Mouse (Mus musculus) midbrain, embryonic 14.5 days (tissue): ENCODE measurements at regions not wholly inside any gene's neighbourhood (a gene's known extent, or its start where the extent isn't known, plus 50 kb on each side); places are given as distances from the start of the nearest gene placed in this dataset.

ENCODE experiments used
- ATAC-seq: fragments of 200-750 bp; cut with Nextera tagmentation; 2 replicates; pipeline ENCODE4 v1.8.0; 2017; ENCODE audit warnings: moderate number of reproducible peaks, moderate library complexity; ENCODE audit not compliant: low FRiP score, low TSS enrichment
- DNase-seq: peaks from one replicate; pipeline ENCODE4 v3.0.0-alpha.2; 2015
- H3K27ac ChIP-seq: fragments of 300-500 bp; sonication (generic); replicated peaks from 2 replicates; pipeline ENCODE4 v1.5.1; 2014; ENCODE audit warnings: mild to moderate bottlenecking, low read depth, low read length, moderate library complexity
- H3K27me3 ChIP-seq: fragments of 300-500 bp; sonication (generic); 2 replicates; pipeline ENCODE4 v1.6.1; 2014; ENCODE audit warnings: low read length, control low read depth, mixed read lengths; ENCODE audit not compliant: control insufficient read depth, insufficient read depth
- H3K36me3 ChIP-seq: fragments of 300-500 bp; sonication (generic); 2 replicates; pipeline ENCODE4 v1.6.1; 2014; ENCODE audit warnings: low read length, control low read depth; ENCODE audit not compliant: control insufficient read depth, insufficient read depth
- H3K4me1 ChIP-seq: fragments of 300-500 bp; sonication (generic); 2 replicates; pipeline ENCODE4 v1.6.1; 2014; ENCODE audit warnings: mild to moderate bottlenecking, antibody characterized with exemption, low read length, control low read depth; ENCODE audit not compliant: control insufficient read depth, insufficient read depth
- H3K4me2 ChIP-seq: fragments of 300-500 bp; sonication (generic); 2 replicates; pipeline ENCODE4 v1.6.1; 2014; ENCODE audit warnings: mild to moderate bottlenecking, low read length, moderate library complexity
- H3K4me3 ChIP-seq: fragments of 300-500 bp; sonication (generic); replicated peaks from 2 replicates; pipeline ENCODE4 v1.5.1; 2014; ENCODE audit warnings: low read depth, low read length
- H3K9ac ChIP-seq: fragments of 300-500 bp; sonication (generic); replicated peaks from 2 replicates; pipeline ENCODE4 v1.6.1; 2014; ENCODE audit warnings: mild to moderate bottlenecking, low read length, moderate library complexity
- H3K9me3 ChIP-seq: fragments of 300-500 bp; sonication (generic); 2 replicates; pipeline ENCODE4 v1.6.1; 2016; ENCODE audit warnings: low read length, control low read depth, mixed read lengths; ENCODE audit not compliant: control insufficient read depth
- WGBS: fragments of 180-500 bp; shearing (Covaris S2); extraction: QIAGEN DNeasy Blood & Tissue Kit; methylation state at CpG from one replicate; pipeline ENCODE4 v1.1.7; 2014; 5-methylcytosine and 5-hydroxymethylcytosine counted together

GRCm38 (mm10) chr3:64898610-64899009 lies 54.0 kb upstream of the Vmn2r7 start:
- ATAC-seq = no peak
- no peak overlapping the region for H3K4me3 ChIP-seq
- no peak overlapping the region for H3K27ac ChIP-seq
- no peak overlapping the region for H3K4me2 ChIP-seq
- no peaks in the 10 kb centered on the region for H3K36me3 ChIP-seq
- no peaks in the 10 kb centered on the region for H3K4me1 ChIP-seq
- no peaks in the 10 kb centered on the region for H3K27me3 ChIP-seq
- H3K9ac ChIP-seq = no peak overlapping the region
- 70% methylated on average over 2 of the region's 2 CpGs for WGBS
- no peaks in the 10 kb centered on the region for H3K9me3 ChIP-seq
- DNase-seq = no peak

GRCm38 (mm10) chr3:64901317-64901892 lies 56.8 kb upstream of the Vmn2r7 start:
- WGBS = 47% methylated on average over 2 of the region's 2 CpGs
- H3K9me3 ChIP-seq = no peaks in the 10 kb centered on the region
- ATAC-seq (no peak), DNase-seq (no peak)
- H3K9ac ChIP-seq = no peak overlapping the region
- H3K27ac ChIP-seq = no peak overlapping the region
- H3K36me3 ChIP-seq = no peaks in the 10 kb centered on the region
- no peaks in the 10 kb centered on the region for H3K27me3 ChIP-seq
- H3K4me1 ChIP-seq = no peaks in the 10 kb centered on the region
- H3K4me2 ChIP-seq = no peak overlapping the region
- H3K4me3 ChIP-seq = no peak overlapping the region

GRCm38 (mm10) chr3:64949307-64949706 lies 104.7 kb upstream of the Vmn2r7 start:
- 8% methylated on average over 16 of the region's 16 CpGs for WGBS
- no peaks in the 10 kb centered on the region for H3K9me3 ChIP-seq
- DNase-seq (peak; percentile 53), ATAC-seq (no peak)
- H3K4me3 ChIP-seq = peak overlapping the region; percentile 37
- peaks cover 3% of the 10 kb centered on the region; the same call in 1 of the 2 replicates for H3K4me1 ChIP-seq
- no peaks in the 10 kb centered on the region for H3K27me3 ChIP-seq
- H3K36me3 ChIP-seq = no peaks in the 10 kb centered on the region
- peak overlapping the region; percentile 53 for H3K9ac ChIP-seq
- H3K27ac ChIP-seq = no peak overlapping the region
- peak overlapping the region; percentile 75 for H3K4me2 ChIP-seq

- H3K4me2 ChIP-seq = no peak overlapping the region
- no peak overlapping the region for H3K27ac ChIP-seq
- H3K9ac ChIP-seq = no peak overlapping the region
- no peaks in the 10 kb centered on the region for H3K9me3 ChIP-seq
- DNase-seq = peak; percentile 6
- WGBS = 83% methylated on average over 5 of the region's 5 CpGs
- H3K27me3 ChIP-seq = no peaks in the 10 kb centered on the region
- H3K4me1 ChIP-seq = no peaks in the 10 kb centered on the region
- no peak for ATAC-seq
- H3K36me3 ChIP-seq = no peaks in the 10 kb centered on the region
- H3K4me3 ChIP-seq = no peak overlapping the region
These were observed 120.3 kb upstream of the Vmn2r7 start for GRCm38 (mm10) chr3:64964667-64965415.

DNA sequence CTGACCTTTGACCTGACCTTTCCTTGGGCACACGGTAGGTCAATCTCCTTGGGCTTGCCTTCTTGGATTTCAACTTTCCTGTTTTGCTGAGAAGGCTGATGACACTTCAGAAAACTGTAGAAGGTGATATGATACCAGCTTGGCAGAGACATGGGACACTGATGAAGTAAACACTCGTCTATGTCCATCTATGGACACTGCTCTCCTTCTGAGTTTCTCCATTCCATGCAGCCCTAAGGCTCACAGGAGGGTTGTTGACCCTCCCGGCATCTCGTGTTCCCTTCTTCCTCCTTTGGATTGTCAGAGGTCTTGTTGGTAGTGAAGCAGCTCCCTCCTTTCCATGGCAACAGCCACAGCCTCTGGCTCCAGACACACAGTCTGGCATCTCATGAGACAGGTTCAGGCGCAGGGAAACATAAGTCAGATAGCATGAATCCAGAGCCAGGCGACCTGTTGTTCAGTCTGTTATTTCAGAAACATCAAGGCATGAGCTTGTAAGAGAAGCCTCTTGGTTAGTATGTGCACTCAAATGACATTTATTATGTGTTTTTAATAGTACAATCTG lies 120.9 kb upstream of the Vmn2r7 start:
- WGBS = 68% methylated on average over 6 of the region's 6 CpGs
- DNase-seq (no peak), ATAC-seq (no peak)
- H3K4me2 ChIP-seq = no peak overlapping the region
- H3K36me3 ChIP-seq = no peaks in the 10 kb centered on the region
- H3K4me1 ChIP-seq = no peaks in the 10 kb centered on the region
- H3K9ac ChIP-seq = no peak overlapping the region
- no peaks in the 10 kb centered on the region for H3K9me3 ChIP-seq
- no peak overlapping the region for H3K4me3 ChIP-seq
- H3K27ac ChIP-seq = no peak overlapping the region
- H3K27me3 ChIP-seq = no peaks in the 10 kb centered on the region

- H3K9ac ChIP-seq = no peak overlapping the region
- H3K9me3 ChIP-seq = no peaks in the 10 kb centered on the region
- H3K27me3 ChIP-seq = no peaks in the 10 kb centered on the region
- peak; percentile 58 for DNase-seq
- ATAC-seq = no peak; the same call in 1 of the 2 replicates
- no peak overlapping the region for H3K4me3 ChIP-seq
- no peak overlapping the region for H3K4me2 ChIP-seq
- H3K36me3 ChIP-seq = no peaks in the 10 kb centered on the region
- no peak overlapping the region; the same call in 1 of the 2 replicates for H3K27ac ChIP-seq
- 33% methylated on average over 3 of the region's 3 CpGs for WGBS
- H3K4me1 ChIP-seq = no peaks in the 10 kb centered on the region
These were observed 123.7 kb upstream of the Vmn2r7 start for GRCm38 (mm10) chr3:64968275-64968674.

DNA sequence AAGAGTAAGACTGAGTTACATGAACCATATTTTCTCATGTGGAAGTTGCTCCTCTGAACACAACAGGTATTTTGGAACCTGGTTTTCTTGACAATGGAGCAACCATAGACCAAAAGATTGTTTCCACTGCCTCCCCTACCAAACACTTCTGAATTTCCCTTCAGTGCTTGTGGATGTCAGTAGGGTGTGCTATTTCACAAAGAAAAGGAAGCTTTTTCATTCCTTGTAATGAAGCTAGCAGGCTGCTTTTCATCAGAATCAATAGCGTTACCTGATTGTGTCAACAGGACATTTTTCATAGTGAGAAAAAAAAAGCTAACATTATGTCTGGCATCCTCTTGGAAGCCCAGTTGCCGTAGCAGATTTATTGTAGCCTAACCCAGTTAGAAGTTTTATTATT lies 124.8 kb upstream of the Kcnab1 start:
- Histone ChIP-seq H3K9ac (no peak overlapping the region), H3K4me1 (no peaks in the 10 kb centered on the region), H3K27me3 (no peaks in the 10 kb centered on the region), H3K4me3 (no peak overlapping the region), H3K36me3 (no peaks in the 10 kb centered on the region), H3K27ac (no peak overlapping the region), H3K4me2 (no peak overlapping the region), H3K9me3 (no peaks in the 10 kb centered on the region)
- 68% methylated on average over 2 of the region's 2 CpGs for WGBS
- peak; percentile 58 for DNase-seq
- no peak for ATAC-seq

- no peak overlapping the region for H3K27ac ChIP-seq
- H3K36me3 ChIP-seq = no peaks in the 10 kb centered on the region
- ATAC-seq = no peak
- H3K4me3 ChIP-seq = no peak overlapping the region
- WGBS = 73% methylated on average over 1 of the region's 1 CpGs
- no peaks in the 10 kb centered on the region for H3K4me1 ChIP-seq
- no peaks in the 10 kb centered on the region for H3K27me3 ChIP-seq
- no peaks in the 10 kb centered on the region for H3K9me3 ChIP-seq
- no peak overlapping the region for H3K9ac ChIP-seq
- DNase-seq = peak; percentile 36
- H3K4me2 ChIP-seq = no peak overlapping the region
These were observed 121.5 kb upstream of the Kcnab1 start for GRCm38 (mm10) chr3:64987665-64988064.

DNA sequence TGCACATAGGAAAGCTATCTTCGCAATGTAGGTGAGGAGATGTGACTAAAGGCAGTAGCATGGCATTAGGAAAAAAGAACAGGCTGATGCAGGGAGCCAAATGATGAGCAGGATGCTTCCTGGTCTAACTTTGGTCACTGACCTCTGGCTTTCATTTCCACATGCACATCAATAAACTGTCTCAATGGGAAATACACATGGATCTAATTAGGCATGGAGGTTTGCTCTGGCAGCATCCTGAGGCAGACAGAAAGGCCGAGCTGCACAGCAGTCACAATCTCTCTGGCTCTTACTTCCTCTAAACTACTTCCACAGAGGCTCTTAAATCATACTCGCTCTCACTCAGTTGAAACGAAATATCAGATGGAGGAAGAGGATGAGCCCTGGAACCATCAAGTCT lies 112.7 kb upstream of the Kcnab1 start:
- Histone ChIP-seq H3K27me3 (no peaks in the 10 kb centered on the region), H3K36me3 (no peaks in the 10 kb centered on the region), H3K4me1 (no peaks in the 10 kb centered on the region), H3K4me2 (no peak overlapping the region), H3K9me3 (no peaks in the 10 kb centered on the region), H3K4me3 (no peak overlapping the region), H3K9ac (no peak overlapping the region), H3K27ac (no peak overlapping the region)
- 83% methylated on average over 4 of the region's 4 CpGs for WGBS
- ATAC-seq = no peak
- no peak for DNase-seq
